Comparison of ENCODE assay signal across 12 mouse cellular contexts in the genomic region with DNA sequence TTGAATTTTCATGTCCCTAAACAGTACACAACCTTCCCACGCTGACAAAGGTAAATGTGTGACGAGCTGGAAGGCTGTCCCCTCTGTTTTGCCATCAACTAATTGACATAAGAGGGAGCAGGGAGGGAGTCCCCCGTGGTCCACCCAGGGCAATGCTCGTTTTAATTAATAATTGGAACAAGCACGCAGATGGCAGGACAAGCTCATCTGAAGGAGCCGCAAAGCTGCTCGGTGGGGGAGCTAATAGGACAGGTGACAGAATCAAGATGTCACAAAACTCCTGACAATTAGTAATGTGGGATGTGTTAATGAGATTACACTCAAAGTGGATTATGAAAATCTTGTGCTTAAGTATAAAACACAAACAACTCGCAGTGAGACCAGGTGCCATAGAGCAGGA.
"Had no signal": no experiment of that assay in that cellular context is flagged by ENCODE, and none has a peak within 500 bp of the region (broad histone marks: within the 10 kb centered on the region; RNA-seq: fewer than 3 reads in every experiment).

No protein-coding gene starts in this region.

- H3K27me3 ChIP-seq: limb, embryonic 13.5 days; neural tube, embryonic 15.5 days; stomach, embryonic 15.5 days had no signal

- H3K9me3 ChIP-seq: limb, embryonic 13.5 days; neural tube, embryonic 15.5 days; stomach, embryonic 15.5 days had no signal

- H3K4me1 ChIP-seq: neural tube, embryonic 15.5 days; stomach, embryonic 15.5 days had no signal

- H3K36me3 ChIP-seq: limb, embryonic 13.5 days; neural tube, embryonic 15.5 days; stomach, embryonic 15.5 days had no signal

- H3K4me3 ChIP-seq: limb, embryonic 13.5 days; myocyte; neural tube, embryonic 15.5 days; stomach, embryonic 15.5 days had no signal

- H3K27ac ChIP-seq: limb, embryonic 13.5 days; liver, embryonic 14.5 days; neural tube, embryonic 15.5 days; stomach, embryonic 15.5 days had no signal

- H3K4me2 ChIP-seq: limb, embryonic 13.5 days; neural tube, embryonic 15.5 days; stomach, embryonic 15.5 days had no signal

- H3K9ac ChIP-seq: limb, embryonic 13.5 days; liver, embryonic 14.5 days; neural tube, embryonic 15.5 days; stomach, embryonic 15.5 days had no signal

- DNase-seq: kidney, adult 8-10 months; kidney, postnatal 25 days; layer of hippocampus, adult 9-11 months; layer of hippocampus, postnatal 36 days; lung, adult 18-20 months; right cerebral cortex, postnatal 14 days; thymus, postnatal 36 days had no signal
